Mouse (Mus musculus) midbrain, embryonic 11.5 days (tissue): Measurements from ENCODE around the gene Asgr1. TPM values are rescaled to one million over a fixed set of nuclear protein-coding genes. Genes with fewer than 3 reads are reported as not detected.

Experiments
- ATAC-seq: fragments of 200-750 bp; cut with Nextera tagmentation; 2 replicates; pipeline ENCODE4 v1.8.0; 2017; ENCODE audit warnings: moderate TSS enrichment, moderate library complexity; ENCODE audit not compliant: low FRiP score
- DNase-seq: peaks from one replicate; pipeline ENCODE4 v3.0.0; 2015; ENCODE audit warnings: low spot score; ENCODE audit errors: missing footprints
- H3K27ac ChIP-seq: fragments of 300-500 bp; sonication (generic); 2 replicates; pipeline ENCODE4 v1.5.1; 2014; ENCODE audit warnings: low read depth, low read length
- H3K27me3 ChIP-seq: fragments of 300-500 bp; sonication (generic); 2 replicates; pipeline ENCODE4 v1.6.1; 2014; ENCODE audit warnings: mild to moderate bottlenecking, low read length, moderate library complexity, mixed read lengths; ENCODE audit not compliant: control insufficient read depth, insufficient read depth
- H3K36me3 ChIP-seq: fragments of 300-500 bp; sonication (generic); 2 replicates; pipeline ENCODE4 v1.6.1; 2014; ENCODE audit warnings: mild to moderate bottlenecking, low read length, moderate library complexity, mixed read lengths; ENCODE audit not compliant: control insufficient read depth, insufficient read depth
- H3K4me1 ChIP-seq: fragments of 300-500 bp; sonication (generic); 2 replicates; pipeline ENCODE4 v1.6.1; 2014; ENCODE audit warnings: low read length; ENCODE audit not compliant: control insufficient read depth, insufficient read depth
- H3K4me2 ChIP-seq: fragments of 300-500 bp; sonication (generic); 2 replicates; pipeline ENCODE4 v1.6.1; 2014; ENCODE audit warnings: mild to moderate bottlenecking, moderate library complexity
- H3K4me3 ChIP-seq: fragments of 300-500 bp; sonication (generic); 2 replicates; pipeline ENCODE4 v1.5.1; 2014; ENCODE audit warnings: low read depth, low read length
- H3K9ac ChIP-seq: fragments of 300-500 bp; sonication (generic); 2 replicates; pipeline ENCODE4 v1.6.1; 2014; ENCODE audit warnings: low read length
- H3K9me3 ChIP-seq: fragments of 300-500 bp; sonication (generic); 2 replicates; pipeline ENCODE4 v1.6.1; 2016; ENCODE audit warnings: low read length; ENCODE audit not compliant: control insufficient read depth
- WGBS: fragments of 180-500 bp; shearing (Covaris S2); extraction: QIAGEN DNeasy Blood & Tissue Kit; methylation state at CpG from one replicate; pipeline ENCODE4 v1.1.7; 2014; 5-methylcytosine and 5-hydroxymethylcytosine counted together
- polyA plus RNA-seq: library from polyadenylated mRNA; unstranded; fragments of >200 nt; fragmentation: Nextera tagmentation; extraction: Ambion mirVana; gene quantifications from 2 replicates; pipeline ENCODE4 v1.2.1, GENCODE M21; 2014

Asgr1 gene
- 0.23 and 0.51 TPM in 2 replicates for polyA plus RNA-seq

GRCm38 (mm10) chr11:70053898-70054570, at the start of gene Asgr1:
TSS of gene Asgr1 (plus strand) at chr11:70054085.
- Histone ChIP-seq H3K36me3 (no peaks in the 10 kb centered on the region), H3K4me2 (no peak within 1 kb of the TSS), H3K27me3 (no peaks in the 10 kb centered on the region), H3K4me3 (no peak within 1 kb of the TSS), H3K9me3 (no peaks in the 10 kb centered on the region), H3K9ac (peak within 1 kb of the TSS; percentile 20; the same call in 1 of the 2 replicates), H3K4me1 (0 out of 2 replicates have a peak, but pooled peaks cover 3% of the 10 kb centered on the region), H3K27ac (no peak within 1 kb of the TSS)
- DNase-seq: no peak
- WGBS: 85% methylated on average over 10 of the region's 10 CpGs
- ATAC-seq: no peak

DNA sequence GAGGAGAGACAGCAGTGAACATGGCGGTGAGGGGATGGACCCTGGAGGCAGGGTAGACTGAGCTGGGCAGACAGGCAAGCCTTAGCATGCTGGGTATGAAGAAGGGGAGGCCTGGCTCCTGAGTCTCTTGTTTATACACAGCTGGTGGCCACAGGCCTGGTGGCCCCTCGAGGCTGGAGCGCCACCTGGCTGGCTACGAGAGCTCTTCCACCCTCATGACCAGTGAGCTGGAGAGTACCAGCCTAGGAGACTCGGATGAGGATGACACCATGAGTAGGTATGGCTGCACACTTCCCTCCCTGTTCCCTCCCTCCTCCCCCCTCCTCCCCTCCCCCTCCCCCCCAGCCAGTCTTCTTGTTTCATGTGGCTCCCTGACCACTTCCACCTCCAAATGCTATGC, 48.4 kb upstream of the Asgr1 start:
- no peak for DNase-seq
- H3K4me3 ChIP-seq: no peak overlapping the region
- 51% methylated on average over 5 of the region's 5 CpGs for WGBS
- H3K27me3 ChIP-seq: no peaks in the 10 kb centered on the region
- peaks cover 38% of the 10 kb centered on the region for H3K36me3 ChIP-seq
- no peak overlapping the region for H3K4me2 ChIP-seq
- H3K9ac ChIP-seq: no peak overlapping the region
- ATAC-seq: no peak
- no peaks in the 10 kb centered on the region for H3K9me3 ChIP-seq
- H3K27ac ChIP-seq: no peak overlapping the region
- H3K4me1 ChIP-seq: peaks cover 22% of the 10 kb centered on the region

- Histone ChIP-seq H3K9me3 (no peaks in the 10 kb centered on the region), H3K9ac (no peak overlapping the region), H3K4me3 (no peak overlapping the region), H3K4me1 (peaks cover 8% of the 10 kb centered on the region), H3K27ac (no peak overlapping the region), H3K4me2 (no peak overlapping the region), H3K36me3 (peaks cover 56% of the 10 kb centered on the region), H3K27me3 (no peaks in the 10 kb centered on the region)
- 91% methylated on average over 6 of the region's 6 CpGs for WGBS
- DNase-seq: no peak
- no peak for ATAC-seq
Observed at GRCm38 (mm10) chr11:70010033-70010432, 43.9 kb upstream of the Asgr1 start.

DNA sequence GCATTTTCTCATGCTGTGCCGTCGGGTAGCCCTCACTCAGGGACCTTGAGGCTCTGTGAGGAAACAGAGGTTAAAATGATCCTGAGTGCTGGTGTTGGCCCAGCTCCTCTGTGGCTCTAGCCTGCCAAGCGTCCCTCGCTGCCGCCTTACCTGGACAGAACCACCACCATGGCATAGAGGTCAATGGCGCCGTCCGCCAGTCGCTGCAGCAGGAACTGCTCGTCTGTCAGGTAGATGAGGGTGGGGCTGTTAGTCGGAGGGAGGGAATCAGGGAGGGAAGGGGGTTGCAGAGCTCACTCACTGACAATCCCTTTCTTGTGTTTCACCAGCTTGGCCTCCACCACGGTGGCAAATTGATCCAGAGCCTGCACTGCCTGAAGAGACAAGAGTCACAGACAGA, 43.3 kb upstream of the Asgr1 start:
- H3K36me3 ChIP-seq: peaks cover 56% of the 10 kb centered on the region
- peaks cover 8% of the 10 kb centered on the region for H3K4me1 ChIP-seq
- no peak overlapping the region for H3K4me2 ChIP-seq
- ATAC-seq (no peak), DNase-seq (no peak)
- no peaks in the 10 kb centered on the region for H3K9me3 ChIP-seq
- H3K27ac ChIP-seq: no peak overlapping the region
- H3K4me3 ChIP-seq: no peak overlapping the region
- H3K9ac ChIP-seq: no peak overlapping the region
- no peaks in the 10 kb centered on the region for H3K27me3 ChIP-seq
- 90% methylated on average over 12 of the region's 12 CpGs for WGBS

DNA sequence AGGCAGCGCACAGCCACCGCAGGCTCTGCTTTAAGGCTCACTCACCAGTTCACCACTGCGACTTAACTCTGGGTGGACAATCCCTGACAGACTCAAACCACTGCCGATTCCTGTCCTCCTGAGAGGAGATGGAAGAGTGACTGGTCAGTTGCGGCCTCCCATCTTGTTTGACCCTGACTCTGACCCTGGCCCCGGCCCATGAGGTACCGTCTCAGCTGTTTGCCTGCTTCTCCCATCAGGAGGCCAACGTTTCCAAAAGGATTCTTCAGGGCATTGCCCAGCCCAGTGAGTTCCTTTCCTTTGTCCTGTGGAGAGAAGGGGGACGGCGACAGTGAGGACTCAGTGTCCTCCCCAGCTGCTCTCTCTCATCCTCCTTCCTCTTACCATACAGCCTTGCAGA, 42.9 kb upstream of the Asgr1 start:
- Histone ChIP-seq H3K4me2 (no peak overlapping the region), H3K9me3 (no peaks in the 10 kb centered on the region), H3K4me3 (no peak overlapping the region), H3K27ac (no peak overlapping the region), H3K4me1 (peaks cover 8% of the 10 kb centered on the region), H3K27me3 (no peaks in the 10 kb centered on the region), H3K36me3 (peaks cover 54% of the 10 kb centered on the region), H3K9ac (no peak overlapping the region)
- DNase-seq: no peak
- 82% methylated on average over 10 of the region's 10 CpGs for WGBS
- ATAC-seq: no peak

GRCm38 (mm10) chr11:70012931-70013330, 41.0 kb upstream of the Asgr1 start:
- Histone ChIP-seq H3K9me3 (no peaks in the 10 kb centered on the region), H3K9ac (no peak overlapping the region), H3K27ac (no peak overlapping the region), H3K4me1 (peaks cover 16% of the 10 kb centered on the region), H3K36me3 (peaks cover 38% of the 10 kb centered on the region), H3K4me3 (no peak overlapping the region), H3K4me2 (no peak overlapping the region), H3K27me3 (no peaks in the 10 kb centered on the region)
- ATAC-seq: no peak
- WGBS: 90% methylated on average over 9 of the region's 9 CpGs
- DNase-seq: no peak

- Histone ChIP-seq H3K4me2 (no peak overlapping the region), H3K4me1 (peaks cover 18% of the 10 kb centered on the region), H3K9me3 (no peaks in the 10 kb centered on the region), H3K27me3 (no peaks in the 10 kb centered on the region), H3K36me3 (peaks cover 33% of the 10 kb centered on the region), H3K27ac (no peak overlapping the region), H3K9ac (no peak overlapping the region), H3K4me3 (no peak overlapping the region)
- DNase-seq (no peak), ATAC-seq (no peak)
- 87% methylated on average over 3 of the region's 3 CpGs for WGBS
Observed at GRCm38 (mm10) chr11:70013408-70013807, 40.5 kb upstream of the Asgr1 start.

DNA sequence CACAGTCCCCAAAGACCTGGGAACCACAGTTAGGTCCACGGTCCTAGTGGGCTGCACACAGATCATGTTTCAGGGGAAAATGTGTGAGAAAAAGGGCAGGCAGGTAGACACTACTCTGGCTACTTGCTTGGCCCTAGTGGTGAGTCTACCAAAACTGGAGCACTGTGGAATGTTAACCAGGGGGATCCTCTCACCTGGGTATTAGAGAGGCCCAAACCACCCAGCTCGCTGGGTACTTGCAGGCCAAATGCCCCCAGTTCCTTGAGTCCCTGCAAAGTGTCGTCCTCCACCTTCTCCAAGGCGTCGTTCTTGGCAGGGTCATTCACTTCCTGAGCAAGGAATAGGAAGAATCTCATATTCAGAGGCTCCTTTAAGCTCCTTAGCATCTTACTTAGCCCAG, 39.8 kb upstream of the Asgr1 start:
- H3K27ac ChIP-seq: no peak overlapping the region
- no peak overlapping the region for H3K9ac ChIP-seq
- WGBS: 66% methylated on average over 5 of the region's 5 CpGs
- no peak overlapping the region for H3K4me3 ChIP-seq
- H3K27me3 ChIP-seq: no peaks in the 10 kb centered on the region
- H3K4me2 ChIP-seq: no peak overlapping the region
- peaks cover 28% of the 10 kb centered on the region for H3K36me3 ChIP-seq
- H3K9me3 ChIP-seq: no peaks in the 10 kb centered on the region
- peaks cover 24% of the 10 kb centered on the region for H3K4me1 ChIP-seq
- DNase-seq (no peak), ATAC-seq (no peak)

GRCm38 (mm10) chr11:70014880-70015558, 38.9 kb upstream of the Asgr1 start, which contains the start of gene Acadvl:
TSS of gene Acadvl (minus strand) at chr11:70015411.
- WGBS: under 1% methylated on average over 35 of the region's 35 CpGs

More at GRCm38 (mm10) chr11:70014880-70015558, 38.9 kb upstream of the Asgr1 start, which contains the start of gene Acadvl:
- Histone ChIP-seq H3K9me3 (no peaks in the 10 kb centered on the region), H3K36me3 (peaks cover 23% of the 10 kb centered on the region), H3K4me1 (peaks cover 34% of the 10 kb centered on the region), H3K27ac (peak within 1 kb of the TSS; percentile 41; the same call in 1 of the 2 replicates), H3K4me2 (peak within 1 kb of the TSS; percentile 88), H3K9ac (peak within 1 kb of the TSS; percentile 60), H3K27me3 (no peaks in the 10 kb centered on the region), H3K4me3 (peak within 1 kb of the TSS; percentile 45)
- peak; percentile 96 for DNase-seq
- peak; percentile 80 for ATAC-seq
